Mouse (Mus musculus) intestine, embryonic 15.5 days (tissue): Measurements from ENCODE around the gene Vti1a. TPM values are rescaled to one million over a fixed set of nuclear protein-coding genes. Genes with fewer than 3 reads are reported as not detected.
A peak's percentile ranks its signal among the peaks of the same experiment; 100 is the strongest.

Source experiments
- ATAC-seq: fragments of 200-750 bp; cut with Nextera tagmentation; 2 replicates; pipeline ENCODE4 v1.8.0; 2017; ENCODE audit warnings: moderate TSS enrichment, moderate library complexity
- H3K27ac ChIP-seq: fragments of 300-500 bp; sonication (generic); 2 replicates; pipeline ENCODE4 v1.5.1; 2015; ENCODE audit warnings: mild to moderate bottlenecking, inconsistent platforms
- H3K27me3 ChIP-seq: fragments of 300-500 bp; sonication (generic); replicated peaks from 2 replicates; pipeline ENCODE4 v1.6.1; 2015; ENCODE audit warnings: inconsistent platforms
- H3K36me3 ChIP-seq: fragments of 300-500 bp; sonication (generic); 2 replicates; pipeline ENCODE4 v1.6.1; 2015; ENCODE audit warnings: inconsistent platforms
- H3K4me1 ChIP-seq: fragments of 300-500 bp; sonication (generic); replicated peaks from 2 replicates; pipeline ENCODE4 v1.6.1; 2015; ENCODE audit warnings: inconsistent platforms
- H3K4me2 ChIP-seq: fragments of 300-500 bp; sonication (generic); replicated peaks from 2 replicates; pipeline ENCODE4 v1.6.1; 2015; ENCODE audit warnings: mild to moderate bottlenecking, inconsistent platforms
- H3K4me3 ChIP-seq: fragments of 300-500 bp; sonication (generic); replicated peaks from 2 replicates; pipeline ENCODE4 v1.5.1; 2015; ENCODE audit warnings: inconsistent platforms
- H3K9ac ChIP-seq: fragments of 300-500 bp; sonication (generic); 2 replicates; pipeline ENCODE4 v1.6.1; 2015; ENCODE audit warnings: inconsistent platforms
- H3K9me3 ChIP-seq: fragments of 300-500 bp; sonication (generic); 2 replicates; pipeline ENCODE4 v1.6.1; 2016; ENCODE audit warnings: inconsistent platforms
- WGBS: fragments of 180-500 bp; shearing (Covaris S2); methylation state at CpG from one replicate; pipeline ENCODE4 v1.1.7; 2015; 5-methylcytosine and 5-hydroxymethylcytosine counted together
- polyA plus RNA-seq: library from polyadenylated mRNA; unstranded; fragments of >200 nt; fragmentation: Nextera tagmentation; extraction: Ambion mirVana; gene quantifications from 2 replicates; pipeline ENCODE4 v1.2.1, GENCODE M21; 2015

The Vti1a gene
- polyA plus RNA-seq, 1 experiment from 2014 or later: 23.5 TPM

- 33% methylated on average over 5 of the region's 5 CpGs for WGBS
- H3K4me2 ChIP-seq: no peak overlapping the region
- no peaks in the 10 kb centered on the region for H3K27me3 ChIP-seq
- no peaks in the 10 kb centered on the region for H3K9me3 ChIP-seq
- H3K9ac ChIP-seq: no peak overlapping the region
- no peak overlapping the region for H3K4me3 ChIP-seq
- ATAC-seq: no peak
- H3K27ac ChIP-seq: no peak overlapping the region
- H3K36me3 ChIP-seq: no peaks in the 10 kb centered on the region
- H3K4me1 ChIP-seq: peaks cover 8% of the 10 kb centered on the region; the same call in 1 of the 2 replicates
Observed at GRCm38 (mm10) chr19:55481308-55481707, 165.2 kb downstream of the Vti1a start.

- Histone ChIP-seq H3K4me2 (no peak overlapping the region), H3K36me3 (no peaks in the 10 kb centered on the region), H3K9me3 (no peaks in the 10 kb centered on the region), H3K9ac (no peak overlapping the region), H3K4me3 (no peak overlapping the region), H3K4me1 (peaks cover 8% of the 10 kb centered on the region; the same call in 1 of the 2 replicates), H3K27ac (no peak overlapping the region), H3K27me3 (no peaks in the 10 kb centered on the region)
- WGBS: 32% methylated on average over 5 of the region's 5 CpGs
- ATAC-seq: no peak
Observed at GRCm38 (mm10) chr19:55483526-55483925, 167.4 kb downstream of the Vti1a start.

GRCm38 (mm10) chr19:55484559-55484958 is 168.5 kb downstream of the Vti1a start:
- no peaks in the 10 kb centered on the region for H3K36me3 ChIP-seq
- H3K9me3 ChIP-seq: no peaks in the 10 kb centered on the region
- H3K9ac ChIP-seq: no peak overlapping the region
- WGBS: 59% methylated on average over 6 of the region's 6 CpGs
- H3K4me2 ChIP-seq: peak overlapping the region; percentile 36; the same call in 1 of the 2 replicates
- ATAC-seq: peak; percentile 96
- no peak overlapping the region for H3K4me3 ChIP-seq
- H3K27me3 ChIP-seq: no peaks in the 10 kb centered on the region
- peaks cover 8% of the 10 kb centered on the region; the same call in 1 of the 2 replicates for H3K4me1 ChIP-seq
- H3K27ac ChIP-seq: no peak overlapping the region

- Histone ChIP-seq H3K4me2 (no peak overlapping the region), H3K4me3 (no peak overlapping the region), H3K9me3 (no peaks in the 10 kb centered on the region), H3K4me1 (peaks cover 4% of the 10 kb centered on the region; the same call in 1 of the 2 replicates), H3K27me3 (no peaks in the 10 kb centered on the region), H3K9ac (no peak overlapping the region), H3K27ac (no peak overlapping the region), H3K36me3 (no peaks in the 10 kb centered on the region)
- ATAC-seq: no peak
- 58% methylated on average over 4 of the region's 4 CpGs for WGBS
Observed at GRCm38 (mm10) chr19:55486473-55486872, 170.4 kb downstream of the Vti1a start.

GRCm38 (mm10) chr19:55491126-55492076 is 175.3 kb downstream of the Vti1a start:
- Histone ChIP-seq H3K9me3 (no peaks in the 10 kb centered on the region), H3K27me3 (no peaks in the 10 kb centered on the region), H3K4me2 (no peak overlapping the region), H3K9ac (no peak overlapping the region), H3K4me1 (peaks cover 7% of the 10 kb centered on the region), H3K4me3 (no peak overlapping the region), H3K36me3 (no peaks in the 10 kb centered on the region), H3K27ac (no peak overlapping the region)
- WGBS: 32% methylated on average over 15 of the region's 15 CpGs
- no peak for ATAC-seq

GRCm38 (mm10) chr19:55496333-55496732 is 180.2 kb downstream of the Vti1a start:
- Histone ChIP-seq H3K27me3 (no peaks in the 10 kb centered on the region), H3K9ac (no peak overlapping the region), H3K9me3 (no peaks in the 10 kb centered on the region), H3K4me1 (peaks cover 14% of the 10 kb centered on the region), H3K4me2 (no peak overlapping the region), H3K4me3 (no peak overlapping the region), H3K36me3 (no peaks in the 10 kb centered on the region), H3K27ac (no peak overlapping the region)
- 34% methylated on average over 9 of the region's 9 CpGs for WGBS
- no peak for ATAC-seq

- Histone ChIP-seq H3K27me3 (no peaks in the 10 kb centered on the region), H3K4me1 (peaks cover 15% of the 10 kb centered on the region), H3K36me3 (no peaks in the 10 kb centered on the region), H3K4me2 (peak overlapping the region; percentile 39), H3K9ac (no peak overlapping the region), H3K27ac (no peak overlapping the region), H3K4me3 (no peak overlapping the region), H3K9me3 (no peaks in the 10 kb centered on the region)
- no peak for ATAC-seq
- whole genome bisulfite sequencing: 56% methylated on average over 18 of the region's 18 CpGs
Observed at GRCm38 (mm10) chr19:55499179-55499863, 183.2 kb downstream of the Vti1a start.

- Histone ChIP-seq H3K27ac (no peak overlapping the region), H3K4me3 (no peak overlapping the region), H3K27me3 (no peaks in the 10 kb centered on the region), H3K4me2 (no peak overlapping the region), H3K36me3 (no peaks in the 10 kb centered on the region), H3K4me1 (peaks cover 10% of the 10 kb centered on the region), H3K9ac (no peak overlapping the region), H3K9me3 (no peaks in the 10 kb centered on the region)
- WGBS: 49% methylated on average over 4 of the region's 4 CpGs
- no peak for ATAC-seq
Observed at GRCm38 (mm10) chr19:55501985-55502384, 185.9 kb downstream of the Vti1a start.

GRCm38 (mm10) chr19:55503771-55504170 is 187.7 kb downstream of the Vti1a start:
- Histone ChIP-seq H3K4me2 (no peak overlapping the region), H3K27ac (no peak overlapping the region), H3K9me3 (no peaks in the 10 kb centered on the region), H3K27me3 (no peaks in the 10 kb centered on the region), H3K9ac (no peak overlapping the region), H3K4me1 (peaks cover 9% of the 10 kb centered on the region), H3K36me3 (no peaks in the 10 kb centered on the region), H3K4me3 (no peak overlapping the region)
- 64% methylated on average over 4 of the region's 4 CpGs for WGBS
- no peak for ATAC-seq

- peak; percentile 49; the same call in 1 of the 2 replicates for ATAC-seq
- Histone ChIP-seq H3K9ac (no peak overlapping the region), H3K4me2 (no peak overlapping the region), H3K9me3 (no peaks in the 10 kb centered on the region), H3K27me3 (no peaks in the 10 kb centered on the region), H3K4me3 (no peak overlapping the region), H3K27ac (no peak overlapping the region), H3K4me1 (peaks cover 4% of the 10 kb centered on the region), H3K36me3 (no peaks in the 10 kb centered on the region)
- WGBS: 55% methylated on average over 16 of the region's 16 CpGs
Observed at GRCm38 (mm10) chr19:55507748-55508147, 191.7 kb downstream of the Vti1a start.

- Histone ChIP-seq H3K9me3 (no peaks in the 10 kb centered on the region), H3K27ac (no peak overlapping the region), H3K4me2 (no peak overlapping the region), H3K4me3 (no peak overlapping the region), H3K36me3 (no peaks in the 10 kb centered on the region), H3K27me3 (no peaks in the 10 kb centered on the region), H3K9ac (no peak overlapping the region), H3K4me1 (peaks cover 2% of the 10 kb centered on the region)
- ATAC-seq: no peak
- 75% methylated on average over 4 of the region's 4 CpGs for WGBS
Observed at GRCm38 (mm10) chr19:55508239-55508638, 192.1 kb downstream of the Vti1a start.

GRCm38 (mm10) chr19:55508965-55509364 is 192.9 kb downstream of the Vti1a start:
- Histone ChIP-seq H3K4me3 (no peak overlapping the region), H3K36me3 (no peaks in the 10 kb centered on the region), H3K9me3 (no peaks in the 10 kb centered on the region), H3K4me2 (no peak overlapping the region), H3K9ac (no peak overlapping the region), H3K4me1 (no peaks in the 10 kb centered on the region; the same call in 1 of the 2 replicates), H3K27me3 (no peaks in the 10 kb centered on the region), H3K27ac (no peak overlapping the region)
- no peak for ATAC-seq
- 73% methylated on average over 5 of the region's 5 CpGs for WGBS
